Mouse (Mus musculus): ENCODE data around the gene Inip.

DNA sequence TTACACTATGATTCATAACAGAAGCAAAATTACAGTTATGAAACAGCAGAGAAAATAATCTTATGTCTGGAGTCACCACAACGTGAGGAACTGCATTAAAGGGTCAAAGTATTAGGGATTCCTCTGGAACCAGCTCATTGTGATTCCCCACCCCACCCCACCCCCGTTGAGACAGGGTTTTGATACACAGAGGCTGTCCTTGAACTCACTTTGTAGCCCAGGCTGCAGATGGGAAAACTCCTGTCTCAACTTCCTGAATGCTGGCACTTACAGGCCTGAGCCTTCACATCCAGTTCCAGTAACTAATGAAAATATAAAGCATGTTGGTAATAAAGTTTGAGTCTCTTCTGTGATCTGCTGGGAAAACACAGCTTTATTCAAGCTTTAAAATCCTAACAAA is 16.0 kb downstream of the Inip start:
- TF ChIP-seq CTCF (conservative IDR thresholded peaks at IDR 0.05 in 1 of 2, IDR thresholded peaks at IDR 0.05 in 1 of 2; ENCODE audit: low read depth in 2 of 2, low read length in 2 of 2) (no peak), ZC3H11A (IDR thresholded peaks at IDR 0.05; ENCODE audit: low read depth, low read length) (no peak), MAFK (IDR thresholded peaks at IDR 0.05; ENCODE audit: insufficient replicate concordance, low read length) (no peak), JUND (conservative IDR thresholded peaks at IDR 0.05; ENCODE audit: low read depth, low read length) (no peak), CHD2 (IDR thresholded peaks at IDR 0.05; ENCODE audit: low read length) (no peak), RAD21 (IDR thresholded peaks at IDR 0.05; ENCODE audit: low read depth, low read length) (no peak), KAT2A (IDR thresholded peaks at IDR 0.05; ENCODE audit: insufficient replicate concordance, low read length) (no peak)
